Mouse (Mus musculus): Measurements from ENCODE around the gene Rims4.

Rims4 gene

DNA sequence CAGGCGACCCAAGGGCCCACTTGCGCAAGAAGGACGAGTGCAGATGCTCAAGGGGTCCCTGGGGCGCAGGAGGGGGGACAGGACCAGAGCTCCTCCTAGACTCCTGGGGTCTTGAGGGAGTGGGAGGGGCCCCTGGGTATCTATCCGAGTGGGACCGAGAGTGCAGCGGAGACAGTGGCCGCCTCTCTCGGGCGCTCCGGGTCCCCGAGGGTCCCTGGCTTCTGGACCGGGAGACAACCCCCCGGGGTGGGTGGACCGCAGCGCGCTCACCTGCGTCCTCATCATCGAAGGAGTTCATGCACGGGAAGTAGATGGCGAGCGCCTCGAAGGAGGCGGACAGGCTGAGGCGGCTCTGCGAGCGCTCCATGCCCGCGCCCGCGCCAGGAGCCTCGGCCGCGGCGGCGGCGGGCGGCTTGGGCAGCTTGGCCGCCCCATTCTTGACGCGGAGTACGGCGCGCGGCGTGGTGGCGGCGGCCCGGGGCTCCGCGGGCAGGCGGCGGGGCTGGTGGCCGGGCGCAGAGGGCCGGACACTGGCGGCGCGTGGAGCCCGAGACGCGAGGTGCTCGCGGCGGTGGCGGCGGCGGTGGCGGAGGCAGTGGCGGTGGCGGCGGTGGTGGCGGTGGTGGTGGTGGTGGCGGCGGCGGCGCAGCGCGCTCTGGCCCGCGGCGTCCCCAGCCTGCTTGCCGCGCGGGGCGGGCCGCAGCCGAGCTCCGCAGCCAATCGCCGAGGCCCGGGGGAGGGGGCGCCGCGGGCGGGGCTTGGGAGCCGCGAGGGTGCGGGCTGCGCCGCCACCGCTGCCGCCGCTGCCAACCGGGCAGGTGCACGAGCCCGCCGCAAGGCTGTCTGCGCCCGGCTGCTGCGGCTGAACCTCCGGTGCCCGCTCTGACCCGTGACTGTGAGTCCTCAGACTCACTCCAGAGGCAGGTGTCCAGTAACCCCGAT lies at the start of gene Rims4:
Rims4 (minus strand) TSS at position 367 of the 942 bp plus-strand sequence.
- peak; percentile 62 to 70 for DNase-seq

DNA sequence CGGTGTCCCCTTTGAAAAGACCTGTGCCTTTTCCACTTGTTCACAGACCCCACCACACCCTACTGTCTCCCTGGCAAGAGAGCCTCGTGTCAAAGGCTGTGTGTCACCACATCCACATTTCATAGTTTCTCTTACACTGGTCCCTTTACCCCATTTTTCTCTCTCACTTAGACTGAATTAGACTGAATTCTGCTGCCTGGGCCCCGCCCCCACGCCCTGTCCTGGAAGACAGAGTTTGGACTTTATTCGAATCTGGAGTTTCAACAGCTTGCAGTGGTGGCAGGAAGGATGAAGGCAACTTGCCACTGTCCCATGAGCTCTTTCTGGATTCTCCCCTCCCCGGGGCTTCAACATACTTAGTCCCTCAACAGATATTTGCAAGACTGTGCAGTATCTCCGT lies 47.2 kb upstream of the Rims4 start:
- peak in 1 of 2 experiments; percentile 8 for DNase-seq

DNA sequence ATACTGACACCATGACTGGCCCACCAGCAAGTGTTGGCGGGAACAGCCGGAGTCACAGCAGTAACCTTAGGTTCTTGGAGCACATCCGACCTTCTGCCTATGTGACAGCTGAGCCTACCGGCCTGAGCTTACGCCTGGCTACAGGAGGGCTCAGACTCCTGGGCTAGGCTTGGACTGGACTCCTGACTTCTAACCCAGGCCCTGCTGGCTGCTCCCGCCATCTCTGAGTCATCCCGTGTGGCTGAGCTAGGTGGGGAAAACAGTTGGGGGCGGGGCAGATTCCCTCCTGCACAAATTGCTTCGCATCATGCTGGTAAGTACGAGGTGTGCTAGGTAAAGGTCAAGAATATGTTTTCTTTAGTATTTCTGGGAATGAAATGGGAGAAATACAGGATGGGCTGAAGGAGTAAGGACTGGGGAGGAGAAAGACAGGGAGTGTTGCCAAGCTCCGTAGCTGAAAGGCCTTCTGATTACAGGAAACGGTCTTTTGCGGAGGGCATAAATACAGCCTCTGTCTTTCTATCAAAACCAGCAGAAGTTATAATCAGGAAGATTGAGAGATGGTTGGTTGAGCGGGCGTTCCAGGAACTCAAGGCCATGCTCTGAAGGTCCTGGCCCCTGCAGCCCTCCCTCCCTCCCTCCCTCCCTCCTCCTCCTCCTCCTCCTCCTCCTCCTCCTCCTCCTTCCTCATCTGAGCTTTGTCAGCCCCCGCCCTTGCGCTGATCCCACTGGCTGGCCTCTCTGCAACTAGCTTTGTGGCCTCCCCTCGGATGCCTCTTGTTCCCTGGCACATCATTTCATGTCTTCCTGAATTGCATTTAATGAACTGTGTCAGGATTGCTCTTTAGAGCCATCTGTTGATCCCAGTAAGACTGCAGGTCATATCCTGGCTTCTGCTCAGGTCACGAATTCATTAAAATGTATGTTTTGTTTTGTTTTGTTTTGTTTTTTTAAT lies 46.4 kb upstream of the Rims4 start:
- peak; percentile 10 to 27 for DNase-seq

DNA sequence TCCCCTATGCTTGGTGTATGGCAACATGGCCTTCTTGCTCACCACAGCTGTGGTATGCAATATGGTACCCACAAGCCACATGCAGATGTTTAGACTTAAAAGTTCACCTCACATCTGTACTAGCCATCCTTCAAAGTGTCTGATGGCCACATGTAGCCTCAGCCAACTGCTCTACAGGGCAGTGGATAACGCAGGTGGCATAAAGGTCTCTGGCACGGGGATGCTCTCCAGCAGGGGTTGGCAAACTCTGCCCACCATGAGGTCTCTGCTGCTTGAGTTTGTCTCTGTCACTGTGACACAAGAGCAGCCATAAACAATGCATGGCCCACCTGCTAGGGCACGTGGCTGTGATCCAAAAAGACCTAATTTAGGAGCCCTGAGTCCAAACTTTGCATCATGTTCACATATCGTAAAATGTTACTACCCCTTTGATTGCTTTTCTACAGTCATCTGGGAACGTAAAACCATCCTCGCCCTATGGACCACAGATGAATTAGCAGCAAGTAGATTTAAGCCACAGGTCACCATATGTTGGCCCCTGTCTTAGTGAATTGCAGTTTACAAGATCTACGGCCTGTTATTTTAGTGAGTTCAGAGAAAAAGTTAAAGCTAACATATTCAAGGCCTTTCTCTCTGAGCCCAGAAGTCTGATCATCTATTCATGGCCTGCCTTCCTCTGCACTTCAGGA lies 35.3 kb upstream of the Rims4 start:
- DNase-seq = no peak

DNA sequence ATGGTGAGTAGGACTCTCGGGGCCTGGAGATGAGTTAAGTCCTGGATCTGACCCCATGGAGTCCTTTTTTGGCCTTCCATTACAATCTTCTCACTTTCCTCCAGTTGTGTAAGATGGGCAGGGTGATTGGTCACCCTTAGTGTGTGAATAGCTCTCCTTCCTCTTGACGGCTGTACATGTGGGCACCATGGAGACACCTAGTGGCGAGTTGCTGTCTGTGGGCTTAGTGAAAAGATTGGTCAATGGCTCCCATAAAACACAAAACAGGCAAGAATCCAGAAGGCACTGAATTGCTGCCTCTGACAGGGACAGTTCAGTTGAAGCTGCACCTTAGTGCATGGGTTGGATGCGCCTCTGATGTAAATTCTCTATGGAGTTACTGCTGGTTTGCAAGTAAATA lies 33.3 kb upstream of the Rims4 start:
- DNase-seq = peak; percentile 73 to 79

DNA sequence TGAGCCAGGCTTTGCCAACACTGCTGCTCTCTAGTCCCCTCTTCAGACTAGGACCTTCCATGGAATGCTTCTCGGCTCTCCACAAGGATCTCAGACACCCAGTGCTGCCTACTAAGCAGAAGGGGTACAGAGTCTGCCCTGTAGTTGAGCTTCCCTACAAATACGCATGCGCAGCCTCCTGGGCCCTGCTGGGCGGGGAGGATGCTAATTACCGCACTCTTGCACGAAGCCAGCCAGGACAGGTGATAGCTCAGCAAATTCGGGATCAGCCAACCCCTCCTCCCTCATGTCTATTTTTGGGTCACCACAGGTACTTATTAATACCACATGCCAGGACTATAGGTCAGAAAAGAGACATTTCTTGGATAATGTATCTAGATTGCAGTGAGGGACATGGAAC lies 29.5 kb upstream of the Rims4 start:
- DNase-seq = no peak

DNA sequence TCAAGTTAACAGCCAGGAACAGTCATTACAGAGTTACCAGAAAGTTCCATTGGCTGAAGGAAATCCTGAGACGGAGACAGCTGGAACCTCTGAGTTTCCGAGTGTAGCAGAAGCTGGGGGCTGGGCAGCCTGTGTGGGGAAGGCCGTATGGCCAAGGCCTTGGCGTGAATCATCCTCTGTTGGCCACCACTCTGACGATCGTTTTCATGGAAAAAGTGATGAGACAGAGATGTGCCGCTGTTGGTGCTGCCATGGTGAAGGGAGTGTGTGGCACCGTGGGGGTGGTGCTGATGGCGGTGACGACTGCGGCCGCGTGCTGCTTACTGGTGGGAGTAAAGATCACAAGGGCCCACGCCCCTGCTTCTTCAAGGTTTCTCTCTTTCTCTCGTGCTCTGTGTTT lies 27.7 kb upstream of the Rims4 start:
- no peak for DNase-seq

DNA sequence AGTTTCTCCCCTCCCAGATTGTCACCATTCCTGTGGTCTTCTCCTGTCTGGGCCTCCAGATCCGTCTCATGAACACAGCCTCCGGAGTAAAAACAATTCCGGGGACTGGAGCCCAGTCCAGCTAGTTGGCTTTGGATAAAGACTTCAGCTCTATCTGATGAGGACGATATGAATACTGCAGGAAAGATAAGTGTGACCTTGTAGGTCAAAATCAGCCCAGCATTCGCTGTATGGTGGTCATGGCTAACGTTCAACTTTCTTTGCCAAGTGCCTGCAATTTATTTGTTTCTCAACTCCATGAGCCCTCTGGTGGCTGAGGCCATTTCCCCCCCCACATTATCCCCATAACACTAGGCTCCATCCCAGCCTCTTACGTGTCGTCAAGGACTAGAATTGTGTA lies 26.0 kb upstream of the Rims4 start:
- peak in 1 of 2 experiments; percentile 10 for DNase-seq

DNA sequence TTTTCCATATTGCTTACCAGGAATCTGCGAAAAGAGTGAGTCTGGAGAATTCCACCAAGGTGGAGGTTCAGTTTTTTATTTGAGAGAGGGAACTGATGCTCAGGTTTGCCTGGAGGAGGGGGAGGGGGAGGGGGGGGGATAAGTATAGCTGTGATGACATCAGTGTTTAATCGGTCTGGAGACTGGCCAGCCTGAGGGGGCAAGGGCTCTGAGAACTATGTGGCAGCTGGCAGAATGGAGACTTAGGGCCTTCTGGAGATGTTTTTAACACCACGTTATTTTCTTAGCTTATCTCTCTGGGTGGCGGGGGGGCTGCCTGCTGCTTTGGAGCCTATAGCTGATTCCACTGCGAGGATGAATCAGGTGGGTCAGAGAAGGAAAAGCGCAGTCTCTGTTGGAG lies 24.6 kb upstream of the Rims4 start:
- no peak for DNase-seq

DNA sequence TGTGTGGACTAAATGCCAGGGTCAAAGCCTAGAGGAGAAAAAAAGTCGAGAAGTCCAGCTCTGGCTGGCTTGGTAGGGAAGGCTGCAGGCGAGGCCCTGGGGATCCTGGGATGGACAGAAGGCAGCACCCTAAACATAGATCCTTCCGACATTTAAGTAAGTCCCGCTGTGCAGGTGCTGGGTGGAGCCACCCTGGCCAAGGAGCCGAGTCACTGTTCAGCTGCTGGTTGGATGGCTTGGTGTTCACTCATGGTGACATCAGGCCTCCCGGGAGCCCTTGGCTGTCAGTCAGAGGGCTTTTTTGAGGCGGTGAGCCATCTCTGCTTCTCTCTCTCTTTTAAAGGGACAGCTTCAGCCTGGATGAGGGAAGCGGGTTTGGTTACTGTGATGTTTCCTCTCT lies 21.0 kb upstream of the Rims4 start:
- peak; percentile 22 to 26 for DNase-seq

DNA sequence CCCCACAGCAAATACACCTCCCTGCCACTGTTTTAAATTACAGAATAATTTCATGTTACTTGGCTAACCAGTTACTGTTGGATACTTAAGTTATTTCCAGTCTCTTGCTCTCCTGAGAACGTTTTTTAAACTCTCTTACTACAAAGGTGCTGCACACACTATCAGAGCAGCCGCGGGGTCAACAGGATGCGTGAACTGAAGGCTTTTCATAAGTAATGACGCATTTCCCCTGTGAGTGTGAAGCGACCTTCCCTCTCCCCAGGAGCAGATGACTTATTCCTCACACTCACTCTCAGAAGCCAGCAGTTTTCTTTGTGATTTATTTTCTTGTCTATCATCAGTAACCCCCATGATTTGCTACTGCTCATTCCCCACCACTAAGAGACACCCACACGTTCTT lies 13.7 kb upstream of the Rims4 start:
- peak in 1 of 2 experiments; percentile 32 for DNase-seq

DNA sequence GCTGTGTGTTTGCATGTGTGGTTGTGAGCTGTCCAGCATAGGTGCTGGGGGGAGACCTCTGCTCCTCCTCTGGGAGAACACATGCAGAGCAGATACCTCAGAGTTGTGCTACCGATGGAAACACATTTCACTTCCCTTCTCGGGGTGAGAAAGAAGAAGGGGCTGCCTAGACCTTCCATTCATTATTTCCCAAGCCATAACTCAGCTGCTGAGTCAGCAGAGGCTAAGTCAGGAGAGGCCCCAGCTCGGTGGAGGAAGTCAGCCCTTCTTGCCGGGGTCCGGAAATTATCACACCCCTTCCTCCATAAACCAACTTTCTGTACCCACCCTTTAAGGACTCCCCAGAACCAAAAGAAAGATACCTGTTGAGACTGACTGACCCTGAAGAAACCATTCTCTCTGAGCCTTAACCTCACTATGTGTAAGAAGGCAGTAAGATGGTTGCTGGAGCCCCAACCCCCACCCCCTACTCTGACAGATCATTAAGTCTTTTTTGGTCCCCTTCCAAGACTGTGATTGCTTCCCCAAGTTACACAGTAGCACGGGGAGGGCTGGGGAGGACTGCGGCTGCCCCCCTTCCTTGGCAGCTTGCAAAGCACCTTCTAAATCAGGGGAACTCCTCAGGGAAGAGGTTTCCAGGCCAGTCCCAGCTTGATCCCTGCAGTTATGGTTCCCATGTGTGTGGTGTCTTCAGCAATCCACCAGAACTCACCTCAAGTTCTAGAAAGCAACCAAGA lies 10.1 kb upstream of the Rims4 start:
- DNase-seq = no peak

DNA sequence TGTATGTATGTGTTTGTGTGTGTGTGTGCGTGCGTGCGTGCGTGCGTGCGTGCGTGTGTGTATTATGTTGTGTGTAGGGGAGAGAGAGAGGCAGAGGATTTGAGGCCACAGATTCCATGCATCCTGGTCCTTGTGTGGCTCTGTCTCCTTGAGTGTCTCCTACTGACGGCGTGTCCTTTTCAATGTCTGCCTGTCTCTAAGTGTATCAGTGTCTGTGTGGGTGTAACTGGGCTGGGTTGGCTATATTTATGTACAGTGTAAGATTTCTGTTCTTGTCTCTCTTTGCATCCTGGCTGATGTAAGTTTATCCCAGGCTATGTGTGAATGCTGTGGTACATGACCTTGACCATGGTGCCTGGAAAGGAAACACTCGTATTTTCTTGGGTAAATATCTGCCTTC lies 6.6 kb upstream of the Rims4 start:
- no peak for DNase-seq

DNA sequence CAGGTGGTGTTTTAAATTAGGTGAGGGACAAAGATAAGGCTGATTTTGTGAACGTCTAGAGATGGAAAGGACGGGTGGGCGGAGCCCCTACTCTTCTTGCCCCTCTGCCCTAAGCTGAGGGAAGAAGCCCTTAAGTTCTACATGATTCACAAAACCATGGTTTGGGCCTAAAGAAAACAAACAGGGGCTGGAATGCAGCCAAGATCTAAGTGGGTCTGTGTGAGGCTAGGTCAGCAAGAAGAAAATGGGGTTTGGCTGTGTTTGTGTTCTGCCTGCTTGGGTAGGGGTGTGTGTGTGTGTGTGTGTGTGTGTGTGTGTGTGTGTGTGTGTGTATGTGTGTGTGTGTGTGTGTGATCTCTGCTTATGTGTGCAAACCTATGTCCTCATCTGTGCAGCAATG lies 6.0 kb upstream of the Rims4 start:
- DNase-seq = no peak

DNA sequence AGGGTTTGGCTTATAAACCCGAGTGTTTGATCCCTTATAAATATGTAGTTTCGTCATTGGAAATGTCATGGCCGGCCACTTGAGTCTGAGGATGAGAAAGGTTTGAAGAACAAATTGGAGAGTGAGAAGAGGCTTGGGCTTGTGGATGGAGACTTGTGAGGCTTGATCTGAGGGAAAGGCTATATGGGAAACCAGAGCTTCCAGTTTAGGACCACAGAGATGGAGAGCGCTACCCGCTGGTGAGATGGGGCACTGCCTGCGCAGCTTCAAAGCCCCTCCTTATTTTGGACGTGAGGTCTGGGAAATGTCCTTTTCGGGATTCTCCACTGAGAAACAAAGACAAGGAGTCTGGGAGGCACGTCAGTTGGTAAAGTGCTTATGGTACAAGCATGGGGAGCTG lies 4.6 kb upstream of the Rims4 start:
- no peak for DNase-seq

DNA sequence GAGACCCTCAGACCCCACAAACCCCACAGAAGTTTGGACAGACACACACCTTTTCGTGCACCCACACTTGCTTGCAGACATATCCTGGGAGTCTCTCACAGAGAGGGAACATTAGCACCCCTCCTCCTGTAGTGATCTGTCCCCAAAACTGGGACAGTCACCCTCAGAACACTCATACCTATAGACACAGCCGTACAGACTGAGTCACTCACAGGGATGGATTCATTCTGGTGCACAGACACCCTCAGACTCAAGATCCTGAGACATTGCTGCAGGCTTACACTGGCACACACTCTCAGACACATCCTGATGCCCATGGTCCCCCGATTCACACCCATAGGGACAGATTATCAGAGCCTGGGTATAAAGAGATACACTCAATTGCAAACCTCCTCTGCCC lies 1.1 kb upstream of the Rims4 start:
- no peak for DNase-seq

DNA sequence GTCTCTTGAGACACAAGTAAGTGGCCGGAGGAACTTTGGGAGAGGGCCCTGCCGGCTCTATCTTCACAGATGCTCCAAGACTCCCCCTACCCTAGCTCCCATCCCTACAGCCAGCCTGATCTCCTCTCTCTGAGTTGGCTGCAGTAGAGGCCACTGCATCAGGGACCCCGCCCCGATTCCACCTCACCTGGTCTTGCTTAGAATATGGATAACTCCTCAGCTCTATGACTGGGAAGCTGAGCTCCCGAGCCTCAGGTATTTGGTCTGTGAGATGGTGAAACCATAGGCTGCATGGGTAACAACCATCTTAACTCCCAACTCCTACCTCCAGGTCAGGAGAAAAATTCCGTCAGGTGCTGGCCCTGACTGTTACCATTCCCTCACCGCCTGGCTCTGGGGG lies 1.8 kb downstream of the Rims4 start:
- DNase-seq = no peak

DNA sequence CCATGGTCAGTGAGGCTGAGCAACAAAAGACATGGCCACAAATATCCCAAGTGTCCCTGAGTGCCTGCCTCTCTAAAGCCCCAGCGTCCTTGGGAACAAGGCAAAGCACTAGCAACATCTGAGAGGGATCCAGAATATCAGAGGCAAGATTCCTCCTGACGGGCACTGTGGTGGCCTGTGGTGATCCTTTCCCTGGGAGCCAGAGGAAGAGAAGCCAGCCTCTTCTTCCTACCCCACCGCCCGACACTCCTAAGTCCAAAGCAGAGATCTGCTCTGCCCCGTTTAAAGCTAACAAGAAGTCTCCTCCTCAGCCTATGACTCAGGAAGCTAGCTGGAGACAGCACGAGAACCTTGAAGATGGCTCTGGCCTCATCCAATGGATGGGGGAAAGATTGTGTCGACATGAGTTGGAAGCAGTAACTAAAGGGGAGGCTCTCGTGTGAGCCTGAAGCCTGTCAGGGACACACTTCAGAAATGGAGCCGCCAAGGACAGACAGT lies 3.1 kb downstream of the Rims4 start:
- no peak for DNase-seq

DNA sequence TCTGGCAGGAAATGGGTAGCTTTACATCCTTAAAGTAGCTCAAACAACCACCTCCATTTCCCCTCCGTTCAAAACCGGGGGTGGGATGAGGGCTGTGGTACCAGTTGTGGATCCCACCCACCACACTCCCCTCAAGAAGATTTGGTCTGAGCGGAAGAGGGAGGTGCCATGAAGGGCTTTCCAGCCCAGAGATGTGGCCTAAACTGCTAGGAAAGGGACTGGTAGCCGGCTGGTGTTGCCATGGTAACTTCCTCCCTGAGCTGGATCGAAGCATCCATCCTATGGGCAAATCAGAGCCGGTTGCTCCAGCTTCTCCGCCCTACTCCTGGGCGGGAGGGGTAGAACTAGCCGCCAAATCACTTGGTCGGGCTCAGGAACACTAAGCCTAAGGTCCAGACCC lies 4.4 kb downstream of the Rims4 start:
- no peak for DNase-seq

DNA sequence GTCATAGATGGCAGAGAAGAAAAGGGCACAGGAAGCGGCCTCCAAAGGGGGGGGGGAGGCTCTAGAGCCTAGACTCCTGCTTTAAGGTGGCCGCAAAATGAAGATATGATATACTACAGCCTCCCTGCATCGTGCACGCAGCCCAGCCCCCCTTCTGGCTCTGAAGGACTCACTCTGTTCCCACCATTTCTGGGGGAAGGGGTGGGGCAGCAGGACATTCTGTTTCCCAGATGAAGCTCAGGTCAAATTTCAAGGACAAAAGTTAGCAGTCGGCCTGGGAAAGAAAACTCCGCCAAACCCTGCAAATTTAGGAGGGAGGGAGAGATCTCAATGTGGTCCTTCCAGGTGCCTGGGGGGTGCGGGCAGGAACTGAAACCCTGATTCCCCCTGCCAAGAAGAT lies 4.8 kb downstream of the Rims4 start:
- no peak for DNase-seq

DNA sequence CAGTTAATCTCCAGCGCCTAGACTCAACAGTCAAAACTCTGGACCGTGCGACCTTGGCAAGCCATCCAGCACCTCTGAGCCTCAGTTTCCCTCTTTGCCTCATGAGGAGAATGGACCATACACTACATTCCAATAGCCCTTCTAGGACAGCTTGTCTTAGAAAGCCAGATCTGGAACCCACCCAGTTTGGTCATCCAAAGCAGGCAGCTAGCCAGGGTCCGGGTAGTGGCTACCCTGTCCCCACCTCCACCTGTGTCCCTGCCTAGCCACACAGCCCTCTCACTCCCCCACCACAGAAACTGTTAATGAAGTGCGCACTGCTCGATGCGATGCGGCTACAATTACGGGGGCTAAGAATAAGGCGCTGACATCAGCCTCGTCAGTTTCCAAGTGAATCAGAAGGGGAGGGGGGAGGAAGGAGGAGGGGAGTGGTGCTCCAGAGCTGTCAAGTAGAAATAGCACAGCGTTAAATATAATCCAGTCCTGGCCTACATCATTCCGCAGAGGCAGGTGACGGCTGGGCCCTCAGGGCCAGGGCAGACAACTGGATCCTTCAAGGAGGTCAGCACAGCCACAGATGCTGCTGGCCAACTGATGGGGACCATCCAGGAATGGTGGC lies 6.5 kb downstream of the Rims4 start:
- no peak for DNase-seq

DNA sequence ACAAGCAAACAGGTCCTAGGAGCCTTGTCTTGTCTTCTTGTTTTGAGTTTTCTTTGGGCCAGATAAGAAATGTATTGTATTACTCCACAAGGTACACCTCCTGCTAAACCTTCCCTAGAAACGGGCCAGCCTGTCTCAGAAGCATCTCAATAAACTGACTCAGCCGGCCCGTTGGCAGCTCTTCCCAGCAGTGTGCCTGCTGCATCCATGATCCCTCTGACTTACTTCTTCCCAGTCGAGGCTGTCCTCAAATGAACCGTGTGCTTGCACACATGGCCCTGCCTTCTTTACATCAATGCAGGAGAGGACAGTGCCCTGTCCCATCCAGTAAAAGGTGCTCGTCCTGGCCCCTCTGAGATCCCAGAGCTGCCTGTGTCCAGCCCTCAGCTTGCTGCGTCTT lies 8.9 kb downstream of the Rims4 start:
- DNase-seq = no peak

All from kidney, postnatal 4 days (tissue).